Mouse (Mus musculus): Measurements from ENCODE around the gene Sesn1.

GRCm38 (mm10) chr10:41830851-41831522, 21.3 kb downstream of the Sesn1 start:
- TF ChIP-seq CTCF (IDR thresholded peaks at IDR 0.05; ENCODE audit: low read depth, low read length) (peak; percentile 48), GATA1 (IDR thresholded peaks at IDR 0.05; ENCODE audit: borderline replicate concordance, low read length) (no peak)

All from G1E (cell line).